Mouse (Mus musculus) MEL (cell line): ENCODE measurements around the gene Extl2. TPM values are rescaled to one million over a fixed set of nuclear protein-coding genes. Genes with fewer than 3 reads are reported as not detected.

Experiments
- DNase-seq: peaks from one replicate; pipeline ENCODE4 v3.0.0; 2011; ENCODE audit warnings: low read depth, low spot score
- H3K27ac ChIP-seq: 2 replicates; pipeline ENCODE4 v1.5.1; 2012; ENCODE audit warnings: low read depth, mild to moderate bottlenecking, control low read depth, low read length, moderate library complexity; ENCODE audit not compliant: control insufficient read depth
- H3K27me3 ChIP-seq, 2 experiments: fragments of 150-350 bp in 1 of 2; sonication (generic) in 1 of 2; 2 replicates each; pipeline ENCODE4 v1.6.1; 2012; ENCODE audit warnings: low read length in 2 of 2, mild to moderate bottlenecking in 2 of 2, improper control_type of control experiment in 1 of 2, moderate library complexity in 1 of 2; ENCODE audit not compliant: insufficient read depth in 2 of 2, control insufficient read depth in 1 of 2
- H3K36me3 ChIP-seq, 2 experiments: 2 replicates each; pipeline ENCODE4 v1.6.1; 2012 to 2014; ENCODE audit warnings: low read length in 2 of 2, improper control_type of control experiment in 1 of 2, inconsistent platforms in 1 of 2, mild to moderate bottlenecking in 1 of 2; ENCODE audit not compliant: insufficient read depth in 2 of 2, control insufficient read depth in 1 of 2
- H3K4me1 ChIP-seq, 2 experiments: fragments of 150-350 bp in 1 of 2; sonication (generic) in 1 of 2; 2 replicates each; pipeline ENCODE4 v1.6.1; 2012; ENCODE audit warnings: low read length in 2 of 2, improper control_type of control experiment in 1 of 2, mild to moderate bottlenecking in 1 of 2; ENCODE audit not compliant: insufficient read depth in 2 of 2, control insufficient read depth in 1 of 2
- H3K4me3 ChIP-seq, 2 experiments: fragments of 150-350 bp in 1 of 2; sonication (generic) in 1 of 2; 2 replicates each; pipeline ENCODE4 v1.5.1; 2012; ENCODE audit warnings: low read depth in 2 of 2, low read length in 2 of 2, mild to moderate bottlenecking in 2 of 2, moderate library complexity in 2 of 2, control low read depth in 1 of 2, improper control_type of control experiment in 1 of 2; ENCODE audit not compliant: control insufficient read depth in 1 of 2, insufficient read depth in 1 of 2
- H3K79me2 ChIP-seq: 2 replicates; pipeline ENCODE4 v1.6.1; 2012; ENCODE audit warnings: mild to moderate bottlenecking, low read length, moderate library complexity; ENCODE audit not compliant: control insufficient read depth, poor library complexity, insufficient read depth
- H3K9ac ChIP-seq: 2 replicates; pipeline ENCODE4 v1.6.1; 2012; ENCODE audit warnings: low read depth, mild to moderate bottlenecking, control low read depth, low read length, moderate library complexity; ENCODE audit not compliant: control insufficient read depth, poor library complexity, severe bottlenecking
- H3K9me3 ChIP-seq: fragments of 150-350 bp; sonication (generic); replicated peaks from 2 replicates; pipeline ENCODE4 v1.6.1; 2012; ENCODE audit warnings: mild to moderate bottlenecking, low read length, improper control_type of control experiment, moderate library complexity; ENCODE audit not compliant: insufficient read depth
- CHD1 ChIP-seq: IDR thresholded peaks from 2 replicates; pipeline ENCODE4 v1.6.1; 2012; ENCODE audit warnings: low read depth, mild to moderate bottlenecking, inconsistent platforms, low read length, improper control_type of control experiment
- CTCF ChIP-seq, 3 experiments: IDR thresholded peaks in 2 of 3; conservative IDR thresholded peaks in 1 of 3; 2 replicates each; pipeline ENCODE4 v1.5.1; 2011 to 2012; ENCODE audit warnings: low read length in 3 of 3, low read depth in 2 of 3, mild to moderate bottlenecking in 2 of 3, improper control_type of control experiment in 1 of 3, inconsistent platforms in 1 of 3, mixed read lengths in 1 of 3, moderate library complexity in 1 of 3; ENCODE audit not compliant: control insufficient read depth in 1 of 3, insufficient read depth in 1 of 3, poor library complexity in 1 of 3, severe bottlenecking in 1 of 3
- E2F4 ChIP-seq: IDR thresholded peaks from 2 replicates; pipeline ENCODE4 v1.6.1; 2011; ENCODE audit warnings: low read depth, low read length, improper control_type of control experiment, borderline replicate concordance
- ELF1 ChIP-seq: IDR thresholded peaks from 2 replicates; pipeline ENCODE4 v1.6.1; 2014; ENCODE audit warnings: low read depth, mild to moderate bottlenecking, inconsistent platforms, low read length, improper control_type of control experiment, moderate library complexity
- ETS1 ChIP-seq: IDR thresholded peaks from 2 replicates; pipeline ENCODE4 v1.6.1; 2012; ENCODE audit warnings: low read depth, mild to moderate bottlenecking, inconsistent platforms, low read length, improper control_type of control experiment, moderate library complexity
- GATA1 ChIP-seq: IDR thresholded peaks from 2 replicates; pipeline ENCODE4 v1.6.1; 2011; ENCODE audit warnings: low read depth, low read length, improper control_type of control experiment
- HCFC1 ChIP-seq: IDR thresholded peaks from 2 replicates; pipeline ENCODE4 v1.6.1; 2012; ENCODE audit warnings: low read depth, mild to moderate bottlenecking, inconsistent platforms, low read length, improper control_type of control experiment, moderate library complexity
- JUND ChIP-seq: IDR thresholded peaks from 2 replicates; pipeline ENCODE4 v1.6.1; 2011; ENCODE audit warnings: low read depth, mild to moderate bottlenecking, improper control_type of control experiment, low read length
- MAX ChIP-seq: IDR thresholded peaks from 2 replicates; pipeline ENCODE4 v1.6.1; 2011; ENCODE audit warnings: low read length, improper control_type of control experiment
- MYC ChIP-seq: IDR thresholded peaks from 2 replicates; pipeline ENCODE4 v1.6.1; 2011; ENCODE audit warnings: low read depth, mild to moderate bottlenecking, low read length, improper control_type of control experiment, moderate library complexity
- NELFE ChIP-seq: IDR thresholded peaks from 2 replicates; pipeline ENCODE4 v1.6.1; 2011; ENCODE audit warnings: low read depth, low read length, improper control_type of control experiment
- POLR2A ChIP-seq, 2 experiments: IDR thresholded peaks; 2 replicates each; pipeline ENCODE4 v1.6.1; 2011 to 2012; ENCODE audit warnings: low read length in 2 of 2, mild to moderate bottlenecking in 2 of 2, control low read depth in 1 of 2, improper control_type of control experiment in 1 of 2, low read depth in 1 of 2, moderate library complexity in 1 of 2; ENCODE audit not compliant: control insufficient read depth in 1 of 2, insufficient read depth in 1 of 2, poor library complexity in 1 of 2
- POLR2AphosphoS2 ChIP-seq: IDR thresholded peaks from 2 replicates; pipeline ENCODE4 v1.6.1; 2011; ENCODE audit warnings: low read length, improper control_type of control experiment
- POLR2AphosphoS5 ChIP-seq: IDR thresholded peaks from 2 replicates; pipeline ENCODE4 v1.6.1; 2012; ENCODE audit warnings: low read depth, borderline replicate concordance, mild to moderate bottlenecking, inconsistent platforms, low read length, moderate library complexity, mixed read lengths
- SIN3A ChIP-seq: IDR thresholded peaks from 2 replicates; pipeline ENCODE4 v1.6.1; 2012; ENCODE audit warnings: low read length, improper control_type of control experiment, inconsistent platforms
- SMC3 ChIP-seq: IDR thresholded peaks from 2 replicates; pipeline ENCODE4 v1.6.1; 2011; ENCODE audit warnings: low read depth, low read length, improper control_type of control experiment
- TAL1 ChIP-seq: IDR thresholded peaks from 2 replicates; pipeline ENCODE4 v1.6.1; 2012; ENCODE audit warnings: mild to moderate bottlenecking, inconsistent platforms, low read length, moderate library complexity, mixed read lengths
- TBP ChIP-seq: IDR thresholded peaks from 2 replicates; pipeline ENCODE4 v1.8.0; 2011; ENCODE audit warnings: low read depth, low read length, improper control_type of control experiment
- TCF12 ChIP-seq: IDR thresholded peaks from 2 replicates; pipeline ENCODE4 v1.6.1; 2014; ENCODE audit warnings: low read depth, mild to moderate bottlenecking, inconsistent platforms, low read length, improper control_type of control experiment, moderate library complexity
- USF1 ChIP-seq: IDR thresholded peaks from 2 replicates; pipeline ENCODE4 v1.6.1; 2014; ENCODE audit warnings: low read depth, mild to moderate bottlenecking, inconsistent platforms, low read length, improper control_type of control experiment, moderate library complexity
- ZC3H11A ChIP-seq: IDR thresholded peaks from 2 replicates; pipeline ENCODE4 v1.6.1; 2012; ENCODE audit warnings: low read depth, mild to moderate bottlenecking, inconsistent platforms, low read length, improper control_type of control experiment
- ZKSCAN1 ChIP-seq: IDR thresholded peaks from 2 replicates; pipeline ENCODE4 v1.6.1; 2012; ENCODE audit warnings: low read depth, mild to moderate bottlenecking, inconsistent platforms, low read length, improper control_type of control experiment, moderate library complexity
- ZMIZ1 ChIP-seq: IDR thresholded peaks from 2 replicates; pipeline ENCODE4 v1.6.1; 2012; ENCODE audit warnings: low read depth, mild to moderate bottlenecking, inconsistent platforms, low read length, improper control_type of control experiment, moderate library complexity
- polyA plus RNA-seq, 2 experiments: library from polyadenylated mRNA; stranded (reverse) in 1 of 2; unstranded in 1 of 2; fragments of >175 nt in 1 of 2; fragments of >200 nt in 1 of 2; gene quantifications; 2 replicates each; pipeline versions ENCODE4 v1.2.1 to v1.2.4; 2012; ENCODE audit warnings: low replicate concordance in 2 of 2, low read depth in 1 of 2; ENCODE audit not compliant: insufficient read length in 2 of 2, insufficient read depth in 1 of 2, missing spikeins in 1 of 2
- total RNA-seq: library from RNA; depleted of rRNA; stranded (reverse); fragments of 300-350 nt; gene quantifications from 2 replicates; pipeline ENCODE4 v1.2.3, GENCODE M21; 2012

The Extl2 gene
- total and polyA plus RNA-seq, 3 experiments = 6.6 to 10.5 TPM; not detected in 1

DNA sequence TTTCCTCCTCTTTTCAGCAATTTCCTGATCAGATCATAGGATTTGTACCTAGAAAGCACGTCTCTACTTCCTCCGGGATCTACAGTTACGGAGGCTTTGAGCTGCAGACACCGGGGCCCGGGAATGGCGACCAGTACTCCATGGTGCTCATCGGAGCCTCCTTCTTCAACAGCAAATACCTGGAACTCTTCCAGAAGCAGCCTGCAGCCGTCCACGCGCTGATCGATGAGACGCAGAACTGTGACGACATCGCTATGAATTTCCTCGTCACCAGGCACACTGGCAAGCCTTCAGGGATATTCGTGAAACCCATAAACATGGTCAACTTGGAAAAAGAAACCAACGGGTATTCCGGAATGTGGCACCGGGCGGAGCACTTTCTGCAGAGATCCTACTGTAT lies 19.7 kb downstream of the Extl2 start:
- Histone ChIP-seq H3K4me1 (no peaks in the 10 kb centered on the region), H3K27me3 (no peaks in the 10 kb centered on the region)
- TF ChIP-seq NELFE (no peak), GATA1 (no peak), TCF12 (no peak), CTCF (IDR thresholded peaks at IDR 0.05 in 2 of 3, conservative IDR thresholded peaks at IDR 0.05 in 1 of 3; ENCODE audit: control insufficient read depth in 1 of 3, insufficient read depth in 1 of 3, low read depth in 2 of 3, low read length in 3 of 3, poor library complexity in 1 of 3, severe bottlenecking in 1 of 3) (no peak), ZMIZ1 (no peak), ELF1 (no peak), POLR2AphosphoS5 (no peak), USF1 (no peak), E2F4 (no peak), ZC3H11A (no peak), ZKSCAN1 (no peak), CHD1 (no peak), POLR2A (IDR thresholded peaks at IDR 0.05; ENCODE audit: control insufficient read depth in 1 of 2, insufficient read depth in 1 of 2, low read depth in 1 of 2, low read length in 2 of 2, poor library complexity in 1 of 2) (no peak), TBP (no peak), JUND (no peak), SMC3 (no peak), TAL1 (no peak), POLR2AphosphoS2 (no peak), HCFC1 (no peak)
- TF ChIP-seq, all 39 proteins: peak for 0
- H3K9me3 ChIP-seq = no peaks in the 10 kb centered on the region
- no peak for DNase-seq
- no peak overlapping the region for H3K27ac ChIP-seq
- no peaks in the 10 kb centered on the region for H3K79me2 ChIP-seq
- H3K4me3 ChIP-seq = no peak overlapping the region
- H3K36me3 ChIP-seq = no peaks in the 10 kb centered on the region
- no peak overlapping the region for H3K9ac ChIP-seq

DNA sequence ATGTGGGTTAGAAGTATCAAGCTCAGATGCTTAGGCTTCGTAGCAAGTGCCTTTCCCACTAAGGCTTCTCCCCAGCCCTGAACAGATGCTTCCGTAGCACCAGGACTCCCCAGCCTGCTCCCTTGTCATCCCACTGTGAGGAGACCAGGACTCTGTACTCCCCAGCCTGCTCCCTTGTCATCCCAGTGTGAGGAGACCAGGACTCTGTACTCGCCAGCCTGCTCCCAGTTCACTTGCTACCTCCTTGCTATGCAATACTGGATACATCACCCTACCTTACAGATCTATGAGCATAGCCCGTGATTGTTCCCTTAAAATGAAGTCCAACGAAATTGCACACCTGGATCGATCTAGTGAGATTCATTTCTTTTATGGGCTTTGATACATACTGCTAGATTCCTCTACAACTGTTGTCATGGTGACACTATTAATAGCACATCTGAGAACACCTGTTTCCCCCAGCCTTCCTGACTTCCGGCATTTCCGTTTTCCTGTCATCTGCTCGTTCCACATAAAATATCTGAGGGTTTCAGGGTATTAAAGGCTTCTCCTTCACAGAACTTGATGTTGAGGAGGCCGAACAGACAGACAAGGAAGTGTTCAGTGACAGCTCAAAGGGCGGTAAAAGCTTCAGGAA lies 23.0 kb downstream of the Extl2 start:
- Histone ChIP-seq H3K27me3 (no peaks in the 10 kb centered on the region), H3K9me3 (no peaks in the 10 kb centered on the region), H3K4me3 (no peak overlapping the region), H3K4me1 (no peaks in the 10 kb centered on the region), H3K27ac (no peak overlapping the region), H3K79me2 (no peaks in the 10 kb centered on the region), H3K9ac (no peak overlapping the region), H3K36me3 (no peaks in the 10 kb centered on the region)
- TF ChIP-seq ETS1 (no peak), TCF12 (no peak), MYC (no peak), MAX (no peak), ZKSCAN1 (no peak), USF1 (no peak), ELF1 (no peak), TBP (no peak), CHD1 (no peak), ZMIZ1 (no peak), GATA1 (no peak), SIN3A (no peak)
- no peak for DNase-seq
